Mouse (Mus musculus): ENCODE measurements around the gene Erfe. TPM values are rescaled to one million over a fixed set of nuclear protein-coding genes. Genes with fewer than 3 reads are reported as not detected.

The Erfe gene
- total RNA-seq (2015) (1.7 TPM in 1 of 2 replicates, not detected in the other), total RNA-seq (2017) (0.50 and 2.5 TPM in 2 replicates)

- peak; percentile 92 for ATAC-seq (replicated peaks; ENCODE audit: poor library complexity)
Observed at GRCm38 (mm10) chr1:91366215-91367108, at the start of gene Erfe. Gene Erfe (plus strand): TSS chr1:91366430.

GRCm38 (mm10) chr1:91317656-91318055 is 48.6 kb upstream of the Erfe start:
- ATAC-seq (replicated peaks; ENCODE audit: poor library complexity) = no peak

GRCm38 (mm10) chr1:91321760-91322438 is 44.3 kb upstream of the Erfe start, which contains the start of gene Espnl:
Gene Espnl (plus strand): TSS chr1:91322075.
- peak; percentile 76 for ATAC-seq (replicated peaks; ENCODE audit: poor library complexity)

GRCm38 (mm10) chr1:91324646-91325045 is 41.6 kb upstream of the Erfe start:
- ATAC-seq (replicated peaks; ENCODE audit: poor library complexity) = no peak

- ATAC-seq (replicated peaks; ENCODE audit: poor library complexity) = no peak
Observed at GRCm38 (mm10) chr1:91325488-91326042, 40.7 kb upstream of the Erfe start.

GRCm38 (mm10) chr1:91332102-91332501 is 34.1 kb upstream of the Erfe start:
- ATAC-seq (replicated peaks; ENCODE audit: poor library complexity) = no peak

- ATAC-seq (replicated peaks; ENCODE audit: poor library complexity) = peak; percentile 56; the same call in 1 of the 2 replicates
Observed at GRCm38 (mm10) chr1:91333582-91333981, 32.6 kb upstream of the Erfe start.

- ATAC-seq (replicated peaks; ENCODE audit: poor library complexity) = no peak
Observed at GRCm38 (mm10) chr1:91337355-91337754, 28.9 kb upstream of the Erfe start.

- no peak for ATAC-seq (replicated peaks; ENCODE audit: poor library complexity)
Observed at GRCm38 (mm10) chr1:91344001-91344400, 22.2 kb upstream of the Erfe start.

GRCm38 (mm10) chr1:91344921-91345685 is 21.1 kb upstream of the Erfe start:
- 0 out of 2 replicates have a peak, but pooled peaks have one; percentile 20 for ATAC-seq (replicated peaks; ENCODE audit: poor library complexity)

- ATAC-seq (replicated peaks; ENCODE audit: poor library complexity) = peak; percentile 91
Observed at GRCm38 (mm10) chr1:91346892-91347291, 19.3 kb upstream of the Erfe start.

- no peak for ATAC-seq (replicated peaks; ENCODE audit: poor library complexity)
Observed at GRCm38 (mm10) chr1:91350841-91351240, 15.4 kb upstream of the Erfe start, which contains the start of gene Klhl30. Gene Klhl30 (plus strand): TSS chr1:91351016.

- no peak for ATAC-seq (replicated peaks; ENCODE audit: poor library complexity)
Observed at GRCm38 (mm10) chr1:91351249-91351648, 15.0 kb upstream of the Erfe start.

GRCm38 (mm10) chr1:91352277-91352676 is 14.0 kb upstream of the Erfe start:
- ATAC-seq (replicated peaks; ENCODE audit: poor library complexity) = no peak

- no peak for ATAC-seq (replicated peaks; ENCODE audit: poor library complexity)
Observed at GRCm38 (mm10) chr1:91356105-91356504, 10.1 kb upstream of the Erfe start.

- ATAC-seq (replicated peaks; ENCODE audit: poor library complexity) = no peak
Observed at GRCm38 (mm10) chr1:91362113-91362512, 4.1 kb upstream of the Erfe start.

GRCm38 (mm10) chr1:91364822-91365644 is 1.2 kb upstream of the Erfe start:
- ATAC-seq (replicated peaks; ENCODE audit: poor library complexity) = no peak

- no peak for ATAC-seq (replicated peaks; ENCODE audit: poor library complexity)
Observed at GRCm38 (mm10) chr1:91365816-91366214, 415 bp upstream of the Erfe start.

- no peak for ATAC-seq (replicated peaks; ENCODE audit: poor library complexity)
Observed at GRCm38 (mm10) chr1:91367295-91367694, 1.1 kb downstream of the Erfe start.

GRCm38 (mm10) chr1:91369408-91369807 is 3.2 kb downstream of the Erfe start:
- no peak for ATAC-seq (replicated peaks; ENCODE audit: poor library complexity)

Measured in megakaryocyte progenitor cell, adult 5-6 weeks (primary cell).